Mouse (Mus musculus) G1E (cell line): Measurements from ENCODE around the gene Cpne6.

Experiments used
- CTCF ChIP-seq: IDR thresholded peaks from 2 replicates; pipeline ENCODE4 v1.5.1; 2012; ENCODE audit warnings: low read depth, low read length, inconsistent platforms, mixed read lengths
- GATA1 ChIP-seq: IDR thresholded peaks from 2 replicates; pipeline ENCODE4 v1.6.1; 2012; ENCODE audit warnings: borderline replicate concordance, low read length, inconsistent platforms, mixed read lengths
- POLR2AphosphoS5 ChIP-seq: IDR thresholded peaks from 2 replicates; pipeline ENCODE4 v1.6.1; 2012; ENCODE audit warnings: low read depth, low read length, inconsistent platforms; ENCODE audit not compliant: insufficient replicate concordance
- TAL1 ChIP-seq: conservative IDR thresholded peaks from 2 replicates; pipeline ENCODE4 v1.6.1; 2012; ENCODE audit warnings: low read depth, low read length, inconsistent platforms, mixed read lengths

- TF ChIP-seq CTCF (no peak), GATA1 (no peak), POLR2AphosphoS5 (no peak), TAL1 (no peak)
Measured at GRCm38 (mm10) chr14:55509540-55509939, 705 bp upstream of the Cpne6 start.
